Mouse (Mus musculus): Measurements from ENCODE around the gene Esrp2. TPM values are rescaled to one million over a fixed set of nuclear protein-coding genes. Genes with fewer than 3 reads are reported as not detected.
A peak's percentile ranks its signal among the peaks of the same experiment; 100 is the strongest.

Gene Esrp2
- polyA plus RNA-seq (2014; fragmentation: Nextera tagmentation; extraction: Ambion mirVana) = 22.4 and 25.4 TPM in 2 replicates

DNA sequence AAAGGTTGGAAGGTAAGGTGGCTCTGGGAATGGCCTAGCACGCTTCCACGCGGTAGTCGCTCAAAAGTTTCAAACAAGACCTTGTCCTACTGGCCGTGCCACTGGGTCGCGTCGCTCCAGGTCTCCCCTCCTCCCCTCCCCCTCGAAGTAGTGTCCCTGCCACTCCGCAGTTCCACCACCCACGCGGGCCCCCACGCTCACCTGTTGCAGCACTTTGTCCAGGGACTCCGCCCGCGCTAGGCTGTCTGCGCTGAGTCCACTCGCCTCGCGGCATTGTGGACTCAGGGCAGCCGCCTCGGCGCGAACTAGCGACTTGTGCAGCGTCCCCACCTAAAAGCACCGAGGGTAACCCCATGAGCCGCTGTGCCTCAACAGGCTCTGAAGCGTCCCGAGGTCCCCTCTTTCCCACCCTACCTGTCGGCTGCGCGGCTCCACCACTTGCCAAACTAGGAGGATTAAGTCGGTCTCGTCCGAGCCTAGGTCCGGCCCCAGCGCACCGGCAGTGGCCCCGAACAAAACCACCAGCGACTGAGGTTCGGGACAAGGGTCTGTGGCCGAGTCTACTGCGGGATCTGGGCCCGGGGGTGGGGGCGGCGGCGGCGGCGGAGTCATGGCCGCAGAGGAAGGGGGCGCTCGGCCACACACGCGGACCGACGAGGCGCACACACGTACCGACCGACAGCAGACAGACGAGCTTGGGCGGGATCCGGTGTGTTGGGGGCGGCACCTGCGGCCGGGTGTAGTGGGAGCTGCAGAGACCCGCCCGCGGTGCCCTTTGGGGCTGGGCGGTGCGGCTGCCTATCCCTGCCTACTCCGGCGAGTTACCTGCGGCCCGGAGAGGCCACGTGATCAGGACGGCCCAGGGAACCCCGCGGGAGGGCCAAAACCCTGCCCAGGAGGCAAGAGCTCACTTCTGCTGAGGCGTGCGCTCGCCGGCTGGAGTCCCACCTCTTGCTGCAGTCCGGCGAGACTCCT, at the start of gene Esrp2:
Gene Esrp2 (minus strand): TSS at position 819 of the 975 bp plus-strand sequence.
- Histone ChIP-seq H3K27ac (ENCODE audit: low read depth) (peak within 1 kb of the TSS; percentile 80), H3K27me3 (replicated peaks; ENCODE audit: control insufficient read depth, insufficient read depth, low read length) (peaks cover 41% of the 10 kb centered on the region), H3K4me2 (ENCODE audit: low read length) (peak within 1 kb of the TSS; percentile 85), H3K9ac (ENCODE audit: low read length) (peak within 1 kb of the TSS; percentile 53), H3K4me3 (ENCODE audit: low read depth, low read length) (peak within 1 kb of the TSS; percentile 49), H3K9me3 (ENCODE audit: control insufficient read depth, low read length) (no peaks in the 10 kb centered on the region), H3K36me3 (ENCODE audit: control insufficient read depth, insufficient read depth, low read length) (peaks cover 17% of the 10 kb centered on the region), H3K4me1 (replicated peaks; ENCODE audit: control insufficient read depth, insufficient read depth, low read length) (peaks cover 14% of the 10 kb centered on the region; the same call in 1 of the 2 replicates)
- ATAC-seq (replicated peaks; ENCODE audit: low FRiP score, low TSS enrichment, low read depth) (peak; percentile 78), DNase-seq (ENCODE audit: low spot score) (peak; percentile 81)
- WGBS = under 1% methylated on average over 86 of the region's 86 CpGs

DNA sequence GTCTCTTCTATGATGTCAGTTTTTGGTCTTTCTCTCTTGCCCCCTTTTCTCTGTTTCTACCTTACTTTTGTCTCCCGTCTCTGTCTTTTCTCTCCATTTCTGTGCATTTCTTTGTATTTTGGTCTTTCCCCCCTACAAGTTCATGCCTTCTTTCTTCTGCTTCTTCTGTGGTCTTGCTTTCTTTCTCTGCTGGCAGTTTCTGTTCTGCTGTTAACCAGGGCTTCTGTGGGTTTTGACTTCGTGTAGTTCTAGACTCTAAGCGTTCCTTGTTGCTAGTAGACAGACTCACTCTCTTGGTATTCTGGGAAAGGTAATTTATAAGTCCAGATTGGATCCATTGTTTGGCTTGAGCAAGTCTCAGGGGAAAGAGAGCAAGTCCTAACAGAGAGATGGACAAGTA, 49.6 kb upstream of the Esrp2 start:
- ATAC-seq (replicated peaks; ENCODE audit: low FRiP score, low TSS enrichment, low read depth) = no peak
- 92% methylated on average over 3 of the region's 3 CpGs for WGBS
- H3K27ac ChIP-seq (ENCODE audit: low read depth) = no peak overlapping the region

DNA sequence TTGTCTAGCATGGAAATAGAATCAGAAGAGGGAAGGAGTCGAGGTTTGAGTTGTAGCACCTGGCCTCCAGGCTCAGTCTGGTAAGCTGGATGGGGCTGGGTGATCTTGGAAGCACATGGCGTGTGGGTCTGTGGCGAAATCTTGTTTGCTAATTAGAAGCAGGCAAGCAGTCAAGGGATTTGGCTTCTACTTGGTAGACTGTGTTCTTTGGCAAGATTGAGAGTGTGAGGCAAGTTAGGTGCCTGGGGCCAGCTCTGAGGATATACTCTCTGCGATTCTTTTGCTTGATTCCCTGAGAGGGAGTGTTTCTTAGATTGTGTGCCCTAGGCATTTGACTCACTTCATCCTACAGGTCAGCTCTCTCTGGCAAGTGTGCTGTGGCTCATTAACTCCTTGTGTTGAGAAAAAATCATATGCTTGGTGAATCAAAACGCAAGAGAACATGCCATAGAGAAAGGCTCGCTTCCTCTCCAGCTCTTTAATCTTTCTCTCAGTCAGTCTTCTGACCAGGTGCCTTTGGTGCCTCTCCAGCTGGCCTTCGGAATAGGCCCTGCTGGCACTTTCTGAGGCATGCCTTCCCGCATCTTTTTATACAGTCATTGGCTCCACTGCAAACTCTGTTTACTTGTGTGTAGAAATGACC, 49.0 kb upstream of the Esrp2 start:
- Histone ChIP-seq H3K27me3 (replicated peaks; ENCODE audit: control insufficient read depth, insufficient read depth, low read length) (no peaks in the 10 kb centered on the region), H3K4me3 (ENCODE audit: low read depth, low read length) (no peak overlapping the region), H3K9me3 (ENCODE audit: control insufficient read depth, low read length) (no peaks in the 10 kb centered on the region), H3K36me3 (ENCODE audit: control insufficient read depth, insufficient read depth, low read length) (peaks cover 19% of the 10 kb centered on the region), H3K4me1 (replicated peaks; ENCODE audit: control insufficient read depth, insufficient read depth, low read length) (no peaks in the 10 kb centered on the region), H3K4me2 (ENCODE audit: low read length) (no peak overlapping the region), H3K27ac (ENCODE audit: low read depth) (no peak overlapping the region), H3K9ac (ENCODE audit: low read length) (no peak overlapping the region)
- DNase-seq (ENCODE audit: low spot score) (no peak), ATAC-seq (replicated peaks; ENCODE audit: low FRiP score, low TSS enrichment, low read depth) (no peak)
- 87% methylated on average over 8 of the region's 8 CpGs for WGBS

More for the DNA sequence above, 49.6 kb upstream of the Esrp2 start:
- no peak overlapping the region for H3K4me2 ChIP-seq (ENCODE audit: low read length)
- no peak overlapping the region for H3K4me3 ChIP-seq (ENCODE audit: low read depth, low read length)
- H3K9me3 ChIP-seq (ENCODE audit: control insufficient read depth, low read length) = no peaks in the 10 kb centered on the region
- H3K36me3 ChIP-seq (ENCODE audit: control insufficient read depth, insufficient read depth, low read length) = peaks cover 20% of the 10 kb centered on the region
- DNase-seq (ENCODE audit: low spot score) = no peak
- no peaks in the 10 kb centered on the region for H3K27me3 ChIP-seq (replicated peaks; ENCODE audit: control insufficient read depth, insufficient read depth, low read length)
- H3K4me1 ChIP-seq (replicated peaks; ENCODE audit: control insufficient read depth, insufficient read depth, low read length) = no peaks in the 10 kb centered on the region
- no peak overlapping the region for H3K9ac ChIP-seq (ENCODE audit: low read length)

DNA sequence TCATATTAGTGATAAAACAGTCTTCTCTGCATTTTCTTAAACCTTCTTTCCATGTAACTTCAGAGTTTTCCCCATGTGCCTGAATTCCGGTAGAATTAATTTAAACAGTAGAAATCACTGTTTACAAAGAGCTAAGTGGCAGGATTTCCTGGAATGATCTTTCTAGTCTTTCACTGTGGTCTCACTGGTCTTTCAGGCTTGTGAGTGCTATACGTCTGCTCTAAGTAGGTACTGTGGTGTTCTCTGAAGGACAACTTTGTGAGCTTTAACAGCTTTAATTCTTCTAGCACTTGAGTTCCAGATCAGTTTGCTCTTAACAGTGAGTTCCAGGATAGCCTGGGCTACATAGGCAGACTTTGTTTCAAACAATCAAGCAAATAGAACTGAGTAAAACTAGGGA, 41.7 kb upstream of the Esrp2 start:
- no peaks in the 10 kb centered on the region for H3K9me3 ChIP-seq (ENCODE audit: control insufficient read depth, low read length)
- H3K4me2 ChIP-seq (ENCODE audit: low read length) = no peak overlapping the region
- H3K36me3 ChIP-seq (ENCODE audit: control insufficient read depth, insufficient read depth, low read length) = peaks cover 4% of the 10 kb centered on the region; the same call in 1 of the 2 replicates
- no peaks in the 10 kb centered on the region for H3K27me3 ChIP-seq (replicated peaks; ENCODE audit: control insufficient read depth, insufficient read depth, low read length)
- H3K9ac ChIP-seq (ENCODE audit: low read length) = no peak overlapping the region
- 28% methylated on average over 2 of the region's 2 CpGs for WGBS
- no peak for DNase-seq (ENCODE audit: low spot score)
- H3K4me3 ChIP-seq (ENCODE audit: low read depth, low read length) = no peak overlapping the region
- 0 out of 2 replicates have a peak overlapping the region, but pooled peaks have one; percentile 16 for H3K27ac ChIP-seq (ENCODE audit: low read depth)
- peaks cover 22% of the 10 kb centered on the region for H3K4me1 ChIP-seq (replicated peaks; ENCODE audit: control insufficient read depth, insufficient read depth, low read length)
- ATAC-seq (replicated peaks; ENCODE audit: low FRiP score, low TSS enrichment, low read depth) = no peak

DNA sequence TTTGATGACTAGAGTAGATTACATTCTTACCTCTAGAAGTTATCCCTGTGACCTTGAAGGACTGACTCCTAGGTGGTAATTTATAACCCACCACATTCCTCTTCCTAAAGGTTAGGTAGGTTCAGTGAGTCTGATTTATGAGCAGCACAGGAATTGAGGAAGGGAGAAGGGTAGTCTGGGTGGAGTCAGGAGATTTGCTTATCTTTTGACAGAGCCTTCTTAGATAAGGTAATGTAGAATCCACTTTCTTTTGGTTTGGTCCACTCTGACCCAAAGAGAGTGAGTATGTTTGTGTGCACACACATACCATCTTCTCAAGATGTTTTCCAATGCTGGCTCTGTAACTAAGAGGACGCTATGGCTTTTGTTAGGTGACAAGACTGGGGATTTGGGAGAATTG, 40.8 kb upstream of the Esrp2 start:
- WGBS = 35% methylated on average over 1 of the region's 1 CpGs

DNA sequence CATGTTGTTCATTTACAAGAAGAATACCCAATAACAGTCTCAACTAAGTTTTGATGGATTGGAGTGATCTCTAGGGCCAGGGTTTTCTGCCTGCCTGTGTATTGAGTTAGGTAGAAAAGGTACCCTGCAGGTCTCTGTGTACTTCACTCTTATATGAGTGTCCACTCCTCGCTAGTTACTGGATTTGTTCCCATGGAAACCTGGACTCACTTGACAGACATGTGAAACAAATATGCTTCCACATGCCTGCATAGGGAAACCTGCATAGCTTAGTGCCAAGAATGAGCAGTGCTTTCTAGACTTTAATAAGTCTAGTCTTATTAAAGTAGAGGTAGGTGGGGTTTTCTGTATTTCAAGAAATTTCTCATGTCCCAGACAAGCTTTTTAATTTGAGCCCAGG, 40.1 kb upstream of the Esrp2 start:
- WGBS = 31% methylated on average over 1 of the region's 1 CpGs

More for the DNA sequence above, 40.8 kb upstream of the Esrp2 start:
- H3K9me3 ChIP-seq (ENCODE audit: control insufficient read depth, low read length) = no peaks in the 10 kb centered on the region
- H3K4me1 ChIP-seq (replicated peaks; ENCODE audit: control insufficient read depth, insufficient read depth, low read length) = peaks cover 22% of the 10 kb centered on the region
- no peak overlapping the region for H3K4me2 ChIP-seq (ENCODE audit: low read length)
- H3K36me3 ChIP-seq (ENCODE audit: control insufficient read depth, insufficient read depth, low read length) = peaks cover 4% of the 10 kb centered on the region; the same call in 1 of the 2 replicates
- H3K9ac ChIP-seq (ENCODE audit: low read length) = no peak overlapping the region
- H3K27me3 ChIP-seq (replicated peaks; ENCODE audit: control insufficient read depth, insufficient read depth, low read length) = no peaks in the 10 kb centered on the region
- ATAC-seq (replicated peaks; ENCODE audit: low FRiP score, low TSS enrichment, low read depth) (no peak), DNase-seq (ENCODE audit: low spot score) (no peak)
- no peak overlapping the region for H3K27ac ChIP-seq (ENCODE audit: low read depth)
- H3K4me3 ChIP-seq (ENCODE audit: low read depth, low read length) = no peak overlapping the region

DNA sequence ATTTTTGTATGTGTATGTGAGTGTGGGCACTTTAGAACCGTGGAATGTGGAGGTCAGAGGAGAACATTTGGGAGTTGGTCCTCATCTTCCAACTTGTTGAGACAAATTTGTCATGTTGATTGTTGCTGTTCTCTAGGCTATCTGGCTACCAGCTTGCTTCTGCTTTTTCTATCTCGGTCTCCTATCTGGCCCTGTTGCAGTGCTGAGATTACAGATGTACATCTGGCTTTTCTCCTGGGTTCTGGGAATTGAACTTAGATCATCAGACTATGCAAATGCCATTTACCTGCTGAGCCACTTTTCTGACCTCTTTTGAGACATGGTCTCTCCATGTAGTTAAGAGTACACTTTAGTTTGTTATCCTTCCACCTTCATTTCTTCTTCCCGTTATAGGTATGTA, 36.8 kb upstream of the Esrp2 start:
- WGBS = 84% methylated on average over 3 of the region's 3 CpGs

More for the DNA sequence above, 40.1 kb upstream of the Esrp2 start:
- peaks cover 22% of the 10 kb centered on the region for H3K4me1 ChIP-seq (replicated peaks; ENCODE audit: control insufficient read depth, insufficient read depth, low read length)
- DNase-seq (ENCODE audit: low spot score) (no peak), ATAC-seq (replicated peaks; ENCODE audit: low FRiP score, low TSS enrichment, low read depth) (no peak)
- H3K4me3 ChIP-seq (ENCODE audit: low read depth, low read length) = no peak overlapping the region
- no peak overlapping the region for H3K27ac ChIP-seq (ENCODE audit: low read depth)
- no peaks in the 10 kb centered on the region for H3K36me3 ChIP-seq (ENCODE audit: control insufficient read depth, insufficient read depth, low read length)
- no peaks in the 10 kb centered on the region for H3K27me3 ChIP-seq (replicated peaks; ENCODE audit: control insufficient read depth, insufficient read depth, low read length)
- no peaks in the 10 kb centered on the region for H3K9me3 ChIP-seq (ENCODE audit: control insufficient read depth, low read length)
- H3K4me2 ChIP-seq (ENCODE audit: low read length) = no peak overlapping the region
- no peak overlapping the region for H3K9ac ChIP-seq (ENCODE audit: low read length)

DNA sequence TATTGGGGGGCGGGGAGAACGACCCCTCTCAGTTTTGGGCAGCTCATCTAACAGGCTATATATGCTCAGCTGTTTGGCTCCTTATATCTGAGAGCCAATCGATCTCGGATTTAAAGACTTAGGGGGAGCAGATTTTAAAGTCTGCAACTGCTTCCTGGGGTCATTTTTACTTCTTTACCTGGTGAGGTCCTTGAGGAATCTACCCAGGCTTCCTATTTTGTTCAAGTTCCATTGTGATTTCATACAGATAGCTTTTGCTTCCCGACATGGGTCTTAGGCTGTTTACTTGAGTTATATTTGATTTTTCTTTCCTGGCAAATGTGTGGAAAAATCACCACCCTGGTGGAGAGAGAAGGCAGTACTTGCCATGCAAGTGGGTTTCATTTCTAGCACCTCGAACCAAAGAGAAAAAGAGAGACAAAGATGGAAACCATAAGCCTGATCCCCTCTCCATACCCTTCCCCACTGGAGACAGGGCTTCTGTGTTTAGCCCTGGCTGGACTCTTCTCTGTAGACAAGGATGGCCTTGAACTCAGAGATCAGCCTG, 33.2 kb upstream of the Esrp2 start:
- H3K9ac ChIP-seq (ENCODE audit: low read length) = peak overlapping the region; percentile 64; the same call in 1 of the 2 replicates
- no peak for ATAC-seq (replicated peaks; ENCODE audit: low FRiP score, low TSS enrichment, low read depth)
- H3K9me3 ChIP-seq (ENCODE audit: control insufficient read depth, low read length) = no peaks in the 10 kb centered on the region
- H3K27me3 ChIP-seq (replicated peaks; ENCODE audit: control insufficient read depth, insufficient read depth, low read length) = no peaks in the 10 kb centered on the region
- H3K4me2 ChIP-seq (ENCODE audit: low read length) = peak overlapping the region; percentile 93
- H3K27ac ChIP-seq (ENCODE audit: low read depth) = no peak overlapping the region
- peaks cover 4% of the 10 kb centered on the region; the same call in 1 of the 2 replicates for H3K4me1 ChIP-seq (replicated peaks; ENCODE audit: control insufficient read depth, insufficient read depth, low read length)
- WGBS = 34% methylated on average over 6 of the region's 6 CpGs
- no peaks in the 10 kb centered on the region for H3K36me3 ChIP-seq (ENCODE audit: control insufficient read depth, insufficient read depth, low read length)
- peak overlapping the region; percentile 58 for H3K4me3 ChIP-seq (ENCODE audit: low read depth, low read length)
- no peak for DNase-seq (ENCODE audit: low spot score)

More for the DNA sequence above, 36.8 kb upstream of the Esrp2 start:
- Histone ChIP-seq H3K4me3 (ENCODE audit: low read depth, low read length) (no peak overlapping the region), H3K4me2 (ENCODE audit: low read length) (no peak overlapping the region), H3K9ac (ENCODE audit: low read length) (no peak overlapping the region), H3K4me1 (replicated peaks; ENCODE audit: control insufficient read depth, insufficient read depth, low read length) (peaks cover 23% of the 10 kb centered on the region), H3K36me3 (ENCODE audit: control insufficient read depth, insufficient read depth, low read length) (no peaks in the 10 kb centered on the region), H3K9me3 (ENCODE audit: control insufficient read depth, low read length) (no peaks in the 10 kb centered on the region), H3K27ac (ENCODE audit: low read depth) (no peak overlapping the region), H3K27me3 (replicated peaks; ENCODE audit: control insufficient read depth, insufficient read depth, low read length) (no peaks in the 10 kb centered on the region)
- DNase-seq (ENCODE audit: low spot score) (no peak), ATAC-seq (replicated peaks; ENCODE audit: low FRiP score, low TSS enrichment, low read depth) (no peak)

All from intestine, embryonic 14.5 days (tissue).